Mouse (Mus musculus) liver, embryonic 14.5 days (tissue): Measurements from ENCODE around the gene Tifab.

Experiments
- CTCF ChIP-seq: IDR thresholded peaks from 2 replicates; pipeline ENCODE4 v1.5.1; 2016; ENCODE audit warnings: antibody characterized with exemption, low read depth, control low read depth
- EP300 ChIP-seq: IDR thresholded peaks from 2 replicates; pipeline ENCODE4 v1.6.1; 2016; ENCODE audit warnings: antibody characterized with exemption, low read depth

GRCm38 (mm10) chr13:56145523-56145922 lies 33.2 kb downstream of the Tifab start:
- TF ChIP-seq CTCF (peak; percentile 63), EP300 (no peak)
